Mouse (Mus musculus): ENCODE results near the gene Gpr153. TPM values are rescaled to one million over a fixed set of nuclear protein-coding genes. Genes with fewer than 3 reads are reported as not detected.
"Not testable (repeated sequence)": the region's sequence is repeated elsewhere in the genome, so short reads cannot be mapped to it uniquely, and the experiment has no call there.

Gene Gpr153
- polyA plus RNA-seq (2016; fragmentation: Nextera tagmentation; extraction: Ambion mirVana): 13.1 and 16.2 TPM in 2 replicates

- Histone ChIP-seq H3K9me3 (replicated peaks) (no peaks in the 10 kb centered on the region), H3K36me3 (no peaks in the 10 kb centered on the region), H3K27me3 (peaks cover 84% of the 10 kb centered on the region), H3K27ac (peak within 1 kb of the TSS; percentile 73), H3K9ac (peak within 1 kb of the TSS; percentile 85), H3K4me2 (replicated peaks) (peak within 1 kb of the TSS; percentile 84), H3K4me3 (peak within 1 kb of the TSS; percentile 58), H3K4me1 (peaks cover 36% of the 10 kb centered on the region)
- ATAC-seq (ENCODE audit: low FRiP score): peak; percentile 70
- WGBS: 1% methylated on average over 47 of the region's 48 CpGs
Measured at GRCm38 (mm10) chr4:152273621-152274236, at the start of gene Gpr153. Gene Gpr153, plus strand, starts transcription at chr4:152274232.

DNA sequence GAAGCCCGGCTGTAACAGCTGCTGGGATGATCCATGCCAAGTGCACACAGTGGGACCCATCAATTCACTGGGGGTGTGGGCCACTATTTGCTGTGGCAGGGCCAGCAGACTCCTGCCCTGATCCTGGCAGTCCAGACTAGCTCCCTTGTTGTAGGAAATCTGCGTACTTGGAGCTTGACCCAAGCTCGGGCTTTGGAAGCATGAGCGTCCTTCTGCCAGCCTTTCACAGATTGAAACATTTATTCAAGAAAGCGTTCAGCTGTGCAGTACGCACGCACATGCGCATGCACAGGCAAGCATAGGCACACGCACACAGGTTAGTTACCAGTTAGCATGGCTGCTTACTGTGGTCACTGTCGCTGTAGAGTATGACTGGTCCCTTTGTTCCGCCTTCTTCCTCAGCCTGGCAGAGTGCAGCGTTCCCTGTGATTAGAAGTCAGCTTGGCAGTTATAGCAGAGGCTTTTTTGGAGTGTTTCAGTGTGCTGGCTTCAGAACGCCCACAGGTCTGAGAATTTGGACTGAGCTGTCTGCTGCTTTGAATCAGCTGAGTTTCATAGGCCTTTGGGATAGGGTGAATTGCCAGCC, 47.0 kb upstream of the Gpr153 start:
- Histone ChIP-seq H3K27ac (no peak overlapping the region), H3K9ac (no peak overlapping the region)
- WGBS: 79% methylated on average over 13 of the region's 13 CpGs

DNA sequence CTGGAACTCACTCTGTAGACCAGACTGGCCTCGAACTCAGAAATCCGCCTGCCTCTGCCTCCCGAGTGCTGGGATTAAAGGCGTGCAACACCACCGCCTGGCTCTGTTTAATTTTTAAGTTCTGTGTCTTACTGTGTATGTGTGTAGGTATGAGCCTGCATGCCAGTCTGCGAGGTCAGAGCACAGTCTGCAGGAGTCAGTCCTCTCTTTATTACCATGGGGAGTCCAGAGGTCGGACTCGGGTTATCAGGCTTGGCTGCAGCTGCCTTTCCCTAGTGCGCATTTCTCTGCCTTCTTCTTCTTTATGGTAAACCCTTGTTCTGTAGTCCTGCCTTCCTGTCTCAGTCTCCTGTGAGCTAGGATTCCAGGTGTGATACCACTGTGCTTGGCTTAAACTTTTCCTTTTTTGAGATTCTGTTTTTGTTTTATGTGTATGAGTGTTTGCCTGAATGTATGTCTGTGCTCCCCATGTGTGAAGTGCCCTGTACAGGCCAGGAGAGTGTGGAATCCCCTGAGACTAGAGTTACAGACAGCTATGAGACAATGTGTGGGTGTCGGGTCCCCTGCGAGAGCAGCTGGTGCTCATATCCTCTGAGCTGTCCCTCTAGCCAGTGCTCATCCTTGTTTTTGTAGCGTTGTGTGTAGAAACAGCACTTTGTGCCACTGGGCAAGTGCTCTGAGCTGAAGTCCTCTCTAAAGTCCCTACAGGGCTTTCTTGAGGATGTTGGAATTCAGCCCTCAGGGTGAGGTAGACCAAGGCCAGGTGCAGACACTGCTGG, 46.1 kb upstream of the Gpr153 start:
- Histone ChIP-seq H3K4me1 (peaks cover 3% of the 10 kb centered on the region; the same call in 1 of the 2 replicates), H3K9ac (no peak overlapping the region), H3K36me3 (peaks cover 16% of the 10 kb centered on the region; the same call in 1 of the 2 replicates), H3K4me2 (replicated peaks) (no peak overlapping the region), H3K4me3 (no peak overlapping the region), H3K27ac (no peak overlapping the region), H3K27me3 (peaks cover 23% of the 10 kb centered on the region), H3K9me3 (replicated peaks) (no peaks in the 10 kb centered on the region)
- WGBS: 80% methylated on average over 12 of the region's 12 CpGs
- ATAC-seq (ENCODE audit: low FRiP score): no peak

More for the DNA sequence above, 47.0 kb upstream of the Gpr153 start:
- no peak overlapping the region for H3K4me3 ChIP-seq
- H3K9me3 ChIP-seq (replicated peaks): no peaks in the 10 kb centered on the region
- no peak for ATAC-seq (ENCODE audit: low FRiP score)
- peaks cover 9% of the 10 kb centered on the region for H3K4me1 ChIP-seq
- H3K27me3 ChIP-seq: peaks cover 31% of the 10 kb centered on the region
- peaks cover 16% of the 10 kb centered on the region; the same call in 1 of the 2 replicates for H3K36me3 ChIP-seq
- H3K4me2 ChIP-seq (replicated peaks): no peak overlapping the region

DNA sequence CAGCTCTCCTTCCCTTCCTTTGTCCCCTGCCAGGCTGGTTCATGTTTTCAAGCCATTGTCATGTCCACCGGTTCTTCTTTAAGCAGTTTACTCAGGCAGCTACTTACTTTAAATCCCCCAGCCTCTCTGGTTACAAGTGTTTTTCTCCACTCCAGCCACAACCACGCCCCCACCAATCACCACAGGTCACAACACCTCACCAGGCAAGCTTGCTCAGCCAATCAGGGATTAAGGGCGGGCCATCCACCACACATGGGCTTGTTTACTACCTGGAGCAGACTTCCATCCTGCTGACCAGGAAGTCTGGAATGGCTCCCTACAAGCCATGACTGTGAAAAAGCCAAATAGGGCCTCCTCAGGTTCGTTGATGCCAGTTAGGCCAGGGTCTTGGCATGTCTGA, 43.7 kb upstream of the Gpr153 start:
- WGBS: 53% methylated on average over 4 of the region's 4 CpGs
- not testable (repeated sequence) for ATAC-seq (ENCODE audit: low FRiP score)

GRCm38 (mm10) chr4:152231326-152231725, 42.7 kb upstream of the Gpr153 start:
- 85% methylated on average over 7 of the region's 7 CpGs for WGBS
- Histone ChIP-seq H3K4me3 (no peak overlapping the region), H3K36me3 (peaks cover 16% of the 10 kb centered on the region; the same call in 1 of the 2 replicates), H3K9me3 (replicated peaks) (no peaks in the 10 kb centered on the region), H3K27me3 (peaks cover 3% of the 10 kb centered on the region), H3K4me1 (peaks cover 3% of the 10 kb centered on the region; the same call in 1 of the 2 replicates), H3K4me2 (replicated peaks) (no peak overlapping the region), H3K9ac (no peak overlapping the region), H3K27ac (no peak overlapping the region)
- no peak for ATAC-seq (ENCODE audit: low FRiP score)

More for the DNA sequence above, 43.7 kb upstream of the Gpr153 start:
- H3K9ac ChIP-seq; H3K4me2 ChIP-seq (replicated peaks); H3K4me1 ChIP-seq; H3K27me3 ChIP-seq; H3K4me3 ChIP-seq; H3K9me3 ChIP-seq (replicated peaks); H3K27ac ChIP-seq: not testable (repeated sequence)
- H3K36me3 ChIP-seq: peaks cover 16% of the 10 kb centered on the region; the same call in 1 of the 2 replicates

- 93% methylated on average over 4 of the region's 4 CpGs for WGBS
- no peak overlapping the region for H3K4me3 ChIP-seq
- peaks cover 3% of the 10 kb centered on the region for H3K27me3 ChIP-seq
- no peak overlapping the region for H3K9ac ChIP-seq
- H3K27ac ChIP-seq: no peak overlapping the region
- peaks cover 3% of the 10 kb centered on the region; the same call in 1 of the 2 replicates for H3K4me1 ChIP-seq
- no peak for ATAC-seq (ENCODE audit: low FRiP score)
- H3K36me3 ChIP-seq: peaks cover 17% of the 10 kb centered on the region; the same call in 1 of the 2 replicates
- H3K9me3 ChIP-seq (replicated peaks): no peaks in the 10 kb centered on the region
- no peak overlapping the region for H3K4me2 ChIP-seq (replicated peaks)
Measured at GRCm38 (mm10) chr4:152232411-152232903, 41.6 kb upstream of the Gpr153 start.

GRCm38 (mm10) chr4:152239974-152240373, 34.1 kb upstream of the Gpr153 start:
- 59% methylated on average over 4 of the region's 4 CpGs for WGBS
- peaks cover 23% of the 10 kb centered on the region; the same call in 1 of the 2 replicates for H3K36me3 ChIP-seq

GRCm38 (mm10) chr4:152243241-152243891, 30.7 kb upstream of the Gpr153 start:
- no peak overlapping the region for H3K4me2 ChIP-seq (replicated peaks)
- WGBS: 90% methylated on average over 9 of the region's 9 CpGs

More at GRCm38 (mm10) chr4:152239974-152240373, 34.1 kb upstream of the Gpr153 start:
- Histone ChIP-seq H3K4me3 (no peak overlapping the region), H3K9me3 (replicated peaks) (no peaks in the 10 kb centered on the region), H3K4me2 (replicated peaks) (no peak overlapping the region), H3K27ac (no peak overlapping the region), H3K4me1 (peaks cover under 1% of the 10 kb centered on the region), H3K9ac (no peak overlapping the region), H3K27me3 (no peaks in the 10 kb centered on the region)
- no peak for ATAC-seq (ENCODE audit: low FRiP score)

DNA sequence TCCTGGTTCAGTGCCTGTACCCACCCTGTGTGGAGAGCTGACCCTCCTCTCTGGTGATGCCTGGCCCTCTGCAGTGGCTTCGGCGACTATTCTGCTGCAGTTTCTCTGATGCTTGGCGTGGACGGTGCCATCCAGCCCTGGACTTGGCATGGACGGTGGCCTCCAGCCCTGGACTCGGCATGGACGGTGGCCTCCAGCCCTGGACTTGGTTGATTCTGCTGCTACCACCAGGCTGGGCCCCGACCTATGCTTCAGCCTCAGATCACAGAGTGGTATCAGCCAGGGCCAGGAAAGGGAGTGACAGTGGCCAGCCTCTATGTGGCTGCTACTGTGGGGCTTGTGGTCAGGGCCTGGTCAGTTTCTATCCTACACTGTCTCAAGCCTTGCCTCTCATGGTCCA, 30.1 kb upstream of the Gpr153 start:
- Histone ChIP-seq H3K4me2 (replicated peaks) (no peak overlapping the region), H3K4me3 (no peak overlapping the region), H3K27ac (no peak overlapping the region), H3K9ac (no peak overlapping the region), H3K9me3 (replicated peaks) (no peaks in the 10 kb centered on the region), H3K27me3 (no peaks in the 10 kb centered on the region), H3K36me3 (peaks cover 19% of the 10 kb centered on the region; the same call in 1 of the 2 replicates), H3K4me1 (peaks cover 3% of the 10 kb centered on the region)
- WGBS: 91% methylated on average over 8 of the region's 8 CpGs
- ATAC-seq (ENCODE audit: low FRiP score): no peak

More at GRCm38 (mm10) chr4:152243241-152243891, 30.7 kb upstream of the Gpr153 start:
- Histone ChIP-seq H3K27me3 (no peaks in the 10 kb centered on the region), H3K4me3 (no peak overlapping the region), H3K27ac (no peak overlapping the region), H3K9me3 (replicated peaks) (no peaks in the 10 kb centered on the region), H3K4me1 (peaks cover 3% of the 10 kb centered on the region), H3K9ac (no peak overlapping the region), H3K36me3 (peaks cover 19% of the 10 kb centered on the region; the same call in 1 of the 2 replicates)
- no peak for ATAC-seq (ENCODE audit: low FRiP score)

GRCm38 (mm10) chr4:152244545-152245522, 29.2 kb upstream of the Gpr153 start:
- no peaks in the 10 kb centered on the region for H3K27me3 ChIP-seq
- H3K4me1 ChIP-seq: peaks cover 3% of the 10 kb centered on the region
- no peak overlapping the region for H3K27ac ChIP-seq
- 89% methylated on average over 11 of the region's 11 CpGs for WGBS
- no peak overlapping the region for H3K4me2 ChIP-seq (replicated peaks)
- no peak overlapping the region for H3K4me3 ChIP-seq
- no peak for ATAC-seq (ENCODE audit: low FRiP score)
- no peak overlapping the region for H3K9ac ChIP-seq
- H3K9me3 ChIP-seq (replicated peaks): no peaks in the 10 kb centered on the region
- H3K36me3 ChIP-seq: peaks cover 14% of the 10 kb centered on the region; the same call in 1 of the 2 replicates

GRCm38 (mm10) chr4:152246011-152246410, 28.0 kb upstream of the Gpr153 start:
- Histone ChIP-seq H3K4me2 (replicated peaks) (no peak overlapping the region), H3K4me1 (peaks cover 3% of the 10 kb centered on the region; the same call in 1 of the 2 replicates), H3K9me3 (replicated peaks) (no peaks in the 10 kb centered on the region), H3K9ac (no peak overlapping the region), H3K27me3 (no peaks in the 10 kb centered on the region), H3K36me3 (0 out of 2 replicates have a peak, but pooled peaks cover 9% of the 10 kb centered on the region), H3K4me3 (no peak overlapping the region), H3K27ac (no peak overlapping the region)
- no peak for ATAC-seq (ENCODE audit: low FRiP score)
- WGBS: 88% methylated on average over 6 of the region's 6 CpGs

All from hindbrain, embryonic 12.5 days (tissue).